Mouse (Mus musculus): ENCODE data around the gene Aicda. TPM values are rescaled to one million over a fixed set of nuclear protein-coding genes. Genes with fewer than 3 reads are reported as not detected.

Aicda gene
- polyA plus RNA-seq, 1 experiment = not detected

- H3K27me3 ChIP-seq (ENCODE audit: control insufficient read depth, insufficient read depth, insufficient read length) = no peaks in the 10 kb centered on the region
- H3K79me2 ChIP-seq (ENCODE audit: control insufficient read depth, insufficient read depth) = no peaks in the 10 kb centered on the region
- TF ChIP-seq POLR2AphosphoS2 (IDR thresholded peaks at IDR 0.05; ENCODE audit: insufficient read length, low read depth) (no peak), TCF12 (IDR thresholded peaks at IDR 0.05; ENCODE audit: insufficient read depth, poor library complexity, severe bottlenecking) (no peak), CEBPB (IDR thresholded peaks at IDR 0.05; ENCODE audit: insufficient read depth, poor library complexity, severe bottlenecking) (no peak), USF1 (IDR thresholded peaks at IDR 0.05; ENCODE audit: low read depth) (no peak), SRF (IDR thresholded peaks at IDR 0.05; ENCODE audit: control insufficient read depth, insufficient read length, low read depth) (no peak), MAX (IDR thresholded peaks at IDR 0.05; ENCODE audit: low read depth) (no peak), MYOD1 (IDR thresholded peaks at IDR 0.05; ENCODE audit: control insufficient read depth in 1 of 3, insufficient read length in 2 of 3, low read depth in 2 of 3) (no peak), TCF3 (IDR thresholded peaks at IDR 0.05; ENCODE audit: insufficient read length, low read depth) (no peak), POLR2A (IDR thresholded peaks at IDR 0.05; ENCODE audit: insufficient read length, low read depth) (no peak), REST (IDR thresholded peaks at IDR 0.05; ENCODE audit: insufficient read depth, insufficient read length) (no peak)
- H3ac ChIP-seq (ENCODE audit: control insufficient read depth, insufficient read length) = no peak overlapping the region
- H3K36me3 ChIP-seq (ENCODE audit: control insufficient read depth, insufficient read depth) = no peaks in the 10 kb centered on the region
- no peak overlapping the region for H3K4me3 ChIP-seq
- peak overlapping the region; percentile 33 for H3K4me2 ChIP-seq (ENCODE audit: low read depth)
Measured at GRCm38 (mm10) chr6:122555266-122555665, 1.7 kb downstream of the Aicda start.

- H3K36me3 ChIP-seq (ENCODE audit: control insufficient read depth, insufficient read depth) = no peaks in the 10 kb centered on the region
- no peak overlapping the region for H3K4me3 ChIP-seq
- H3ac ChIP-seq (ENCODE audit: control insufficient read depth, insufficient read length) = no peak overlapping the region
- H3K27me3 ChIP-seq (ENCODE audit: control insufficient read depth, insufficient read depth, insufficient read length) = no peaks in the 10 kb centered on the region
- TF ChIP-seq POLR2A (IDR thresholded peaks at IDR 0.05; ENCODE audit: insufficient read length, low read depth) (no peak), SRF (IDR thresholded peaks at IDR 0.05; ENCODE audit: control insufficient read depth, insufficient read length, low read depth) (no peak), E2F4 (IDR thresholded peaks at IDR 0.05; ENCODE audit: insufficient read depth) (no peak), USF1 (IDR thresholded peaks at IDR 0.05; ENCODE audit: low read depth) (no peak), MYOD1 (IDR thresholded peaks at IDR 0.05; ENCODE audit: control insufficient read depth in 1 of 3, insufficient read length in 2 of 3, low read depth in 2 of 3) (no peak), CEBPB (IDR thresholded peaks at IDR 0.05; ENCODE audit: insufficient read depth, poor library complexity, severe bottlenecking) (no peak), POLR2AphosphoS2 (IDR thresholded peaks at IDR 0.05; ENCODE audit: insufficient read length, low read depth) (no peak), MAX (IDR thresholded peaks at IDR 0.05; ENCODE audit: low read depth) (no peak), TCF3 (IDR thresholded peaks at IDR 0.05; ENCODE audit: insufficient read length, low read depth) (no peak), MYOG (IDR thresholded peaks at IDR 0.05; ENCODE audit: control insufficient read depth in 1 of 3, insufficient read depth in 1 of 3, insufficient read length in 2 of 3, low read depth in 2 of 3) (no peak), REST (IDR thresholded peaks at IDR 0.05; ENCODE audit: insufficient read depth, insufficient read length) (no peak), TCF12 (IDR thresholded peaks at IDR 0.05; ENCODE audit: insufficient read depth, poor library complexity, severe bottlenecking) (no peak)
- H3K79me2 ChIP-seq (ENCODE audit: control insufficient read depth, insufficient read depth) = no peaks in the 10 kb centered on the region
- peak overlapping the region; percentile 57 for H3K4me2 ChIP-seq (ENCODE audit: low read depth)
Measured at GRCm38 (mm10) chr6:122556959-122557561, 3.5 kb downstream of the Aicda start.

- no peaks in the 10 kb centered on the region for H3K79me2 ChIP-seq (ENCODE audit: control insufficient read depth, insufficient read depth)
- no peak overlapping the region for H3ac ChIP-seq (ENCODE audit: control insufficient read depth, insufficient read length)
- TF ChIP-seq CEBPB (IDR thresholded peaks at IDR 0.05; ENCODE audit: insufficient read depth, poor library complexity, severe bottlenecking) (no peak; the same call in none of the 2 replicates), TCF12 (IDR thresholded peaks at IDR 0.05; ENCODE audit: insufficient read depth, poor library complexity, severe bottlenecking) (no peak), SRF (IDR thresholded peaks at IDR 0.05; ENCODE audit: control insufficient read depth, insufficient read length, low read depth) (no peak), TCF3 (IDR thresholded peaks at IDR 0.05; ENCODE audit: insufficient read length, low read depth) (no peak), REST (IDR thresholded peaks at IDR 0.05; ENCODE audit: insufficient read depth, insufficient read length) (no peak), MYOD1 (IDR thresholded peaks at IDR 0.05; ENCODE audit: control insufficient read depth in 1 of 3, insufficient read length in 2 of 3, low read depth in 2 of 3) (no peak), POLR2A (IDR thresholded peaks at IDR 0.05; ENCODE audit: insufficient read length, low read depth) (no peak), E2F4 (IDR thresholded peaks at IDR 0.05; ENCODE audit: insufficient read depth) (no peak), USF1 (IDR thresholded peaks at IDR 0.05; ENCODE audit: low read depth) (no peak), MAX (IDR thresholded peaks at IDR 0.05; ENCODE audit: low read depth) (no peak), MYOG (IDR thresholded peaks at IDR 0.05; ENCODE audit: control insufficient read depth in 1 of 3, insufficient read depth in 1 of 3, insufficient read length in 2 of 3, low read depth in 2 of 3) (no peak), POLR2AphosphoS2 (IDR thresholded peaks at IDR 0.05; ENCODE audit: insufficient read length, low read depth) (no peak)
- H3K36me3 ChIP-seq (ENCODE audit: control insufficient read depth, insufficient read depth) = no peaks in the 10 kb centered on the region
- no peaks in the 10 kb centered on the region for H3K27me3 ChIP-seq (ENCODE audit: control insufficient read depth, insufficient read depth, insufficient read length)
- H3K4me2 ChIP-seq (ENCODE audit: low read depth) = peak overlapping the region; percentile 61
- no peak overlapping the region for H3K4me3 ChIP-seq
Measured at GRCm38 (mm10) chr6:122560427-122560826, 6.8 kb downstream of the Aicda start.

GRCm38 (mm10) chr6:122561005-122561404, 7.4 kb downstream of the Aicda start:
- Histone ChIP-seq H3K36me3 (ENCODE audit: control insufficient read depth, insufficient read depth) (no peaks in the 10 kb centered on the region), H3K27me3 (ENCODE audit: control insufficient read depth, insufficient read depth, insufficient read length) (no peaks in the 10 kb centered on the region), H3K79me2 (ENCODE audit: control insufficient read depth, insufficient read depth) (no peaks in the 10 kb centered on the region), H3ac (ENCODE audit: control insufficient read depth, insufficient read length) (no peak overlapping the region), H3K4me3 (no peak overlapping the region), H3K4me2 (ENCODE audit: low read depth) (peak overlapping the region; percentile 61)
- TF ChIP-seq POLR2AphosphoS2 (IDR thresholded peaks at IDR 0.05; ENCODE audit: insufficient read length, low read depth) = no peak
- no peak for TF ChIP-seq TCF3 (IDR thresholded peaks at IDR 0.05; ENCODE audit: insufficient read length, low read depth)
- TF ChIP-seq E2F4 (IDR thresholded peaks at IDR 0.05; ENCODE audit: insufficient read depth) = no peak
- no peak for TF ChIP-seq CEBPB (IDR thresholded peaks at IDR 0.05; ENCODE audit: insufficient read depth, poor library complexity, severe bottlenecking)
- no peak for TF ChIP-seq MYOG (IDR thresholded peaks at IDR 0.05; ENCODE audit: control insufficient read depth in 1 of 3, insufficient read depth in 1 of 3, insufficient read length in 2 of 3, low read depth in 2 of 3)
- no peak for TF ChIP-seq POLR2A (IDR thresholded peaks at IDR 0.05; ENCODE audit: insufficient read length, low read depth)
- no peak for TF ChIP-seq MAX (IDR thresholded peaks at IDR 0.05; ENCODE audit: low read depth)
- TF ChIP-seq MYOD1 (IDR thresholded peaks at IDR 0.05; ENCODE audit: control insufficient read depth in 1 of 3, insufficient read length in 2 of 3, low read depth in 2 of 3) = no peak
- TF ChIP-seq USF1 (IDR thresholded peaks at IDR 0.05; ENCODE audit: low read depth) = no peak
- no peak for TF ChIP-seq TCF12 (IDR thresholded peaks at IDR 0.05; ENCODE audit: insufficient read depth, poor library complexity, severe bottlenecking)
- no peak for TF ChIP-seq REST (IDR thresholded peaks at IDR 0.05; ENCODE audit: insufficient read depth, insufficient read length)
- TF ChIP-seq SRF (IDR thresholded peaks at IDR 0.05; ENCODE audit: control insufficient read depth, insufficient read length, low read depth) = no peak
